ENCODE assay signal across 21 mouse cellular contexts in genomic region chr3:95450915-95451314, GRCm38 (mm10). TPM values are rescaled to one million over a fixed set of nuclear protein-coding genes. Genes with fewer than 3 reads are reported as not detected.
"Had no signal": no experiment of that assay in that cellular context is flagged by ENCODE, and none has a peak within 500 bp of the region (broad histone marks: within the 10 kb centered on the region; RNA-seq: fewer than 3 reads in every experiment).

No protein-coding gene starts in this region.

- H3K9me3 ChIP-seq: heart, embryonic 13.5 days; heart, embryonic 15.5 days; hindbrain, embryonic 13.5 days; hindbrain, embryonic 15.5 days; limb, embryonic 13.5 days; limb, embryonic 15.5 days had no signal

- H3K9ac ChIP-seq: heart, embryonic 13.5 days; heart, embryonic 15.5 days; hindbrain, embryonic 13.5 days; hindbrain, embryonic 15.5 days; limb, embryonic 13.5 days; limb, embryonic 15.5 days had no signal

- H3K4me1 ChIP-seq: hindbrain, embryonic 13.5 days; hindbrain, embryonic 15.5 days; limb, embryonic 13.5 days; limb, embryonic 15.5 days had no signal

- H3K27me3 ChIP-seq: heart, embryonic 13.5 days; heart, embryonic 15.5 days; hindbrain, embryonic 13.5 days; hindbrain, embryonic 15.5 days; limb, embryonic 13.5 days; limb, embryonic 15.5 days had no signal

- H3K4me3 ChIP-seq: gastrocnemius, adult 2 months; heart, embryonic 13.5 days; heart, embryonic 15.5 days; hindbrain, embryonic 13.5 days; hindbrain, embryonic 15.5 days; limb, embryonic 13.5 days; limb, embryonic 15.5 days had no signal

- H3K27ac ChIP-seq: gastrocnemius, adult 2 months; heart, embryonic 13.5 days; heart, embryonic 15.5 days; hindbrain, embryonic 13.5 days; hindbrain, embryonic 15.5 days; hindbrain, postnatal 0 days; kidney, postnatal 0 days; limb, embryonic 13.5 days; limb, embryonic 15.5 days had no signal

- ATAC-seq: forebrain, embryonic 16.5 days; intestine, postnatal 0 days had no signal

- DNase-seq: gastrocnemius, postnatal 25 days; kidney, adult 8-10 months had no signal

- H3K4me2 ChIP-seq: heart, embryonic 11.5 days; heart, embryonic 13.5 days; heart, embryonic 15.5 days; hindbrain, embryonic 13.5 days; hindbrain, embryonic 15.5 days; limb, embryonic 13.5 days; limb, embryonic 15.5 days had no signal

RNA-seq across cellular contexts. Expression of gene 4930558C23Rik, which starts 48.3 kb away (rescaled TPM):
- polyA plus RNA-seq: forebrain, embryonic 16.5 days; frontal cortex, adult 2 months; heart, embryonic 11.5 days; heart, embryonic 13.5 days; heart, embryonic 15.5 days; heart, postnatal 0 days; hindbrain, embryonic 11.5 days; hindbrain, embryonic 13.5 days; hindbrain, embryonic 15.5 days; hindbrain, postnatal 0 days; intestine, embryonic 14.5 days; intestine, postnatal 0 days; kidney, embryonic 14.5 days; large intestine, adult 2 months; limb, embryonic 11.5 days; limb, embryonic 15.5 days had no signal
